Mouse (Mus musculus): ENCODE data around the gene Rbms3. TPM values are rescaled to one million over a fixed set of nuclear protein-coding genes. Genes with fewer than 3 reads are reported as not detected.
A peak's percentile ranks its signal among the peaks of the same experiment; 100 is the strongest.

Rbms3 gene
- polyA plus RNA-seq, 1 experiment from 2014 or later = 41.2 TPM

GRCm38 (mm10) chr9:117378131-117378890 is 251.4 kb downstream of the Rbms3 start:
- H3K27ac ChIP-seq (ENCODE audit: low read depth, low read length) = no peak overlapping the region

GRCm38 (mm10) chr9:117375776-117376175 is 253.9 kb downstream of the Rbms3 start:
- no peaks in the 10 kb centered on the region for H3K36me3 ChIP-seq (ENCODE audit: control insufficient read depth, insufficient read depth, low read length)
- no peaks in the 10 kb centered on the region for H3K4me1 ChIP-seq (ENCODE audit: control insufficient read depth, insufficient read depth, low read length)
- H3K27ac ChIP-seq (ENCODE audit: low read depth, low read length) = no peak overlapping the region
- no peaks in the 10 kb centered on the region for H3K9me3 ChIP-seq (replicated peaks; ENCODE audit: control insufficient read depth, low read length)
- H3K4me2 ChIP-seq = no peak overlapping the region
- no peak overlapping the region for H3K4me3 ChIP-seq (ENCODE audit: low read depth, low read length)
- H3K27me3 ChIP-seq (ENCODE audit: control insufficient read depth, insufficient read depth, low read length) = no peaks in the 10 kb centered on the region
- ATAC-seq (replicated peaks; ENCODE audit: insufficient number of reproducible peaks, low FRiP score, low TSS enrichment) = no peak
- WGBS (ENCODE audit: insufficient replicate concordance) = 88% methylated on average over 3 of the region's 3 CpGs
- H3K9ac ChIP-seq (ENCODE audit: low read depth, low read length) = no peak overlapping the region

More at GRCm38 (mm10) chr9:117378131-117378890, 251.4 kb downstream of the Rbms3 start:
- no peak for ATAC-seq (replicated peaks; ENCODE audit: insufficient number of reproducible peaks, low FRiP score, low TSS enrichment)
- H3K27me3 ChIP-seq (ENCODE audit: control insufficient read depth, insufficient read depth, low read length) = no peaks in the 10 kb centered on the region
- no peaks in the 10 kb centered on the region for H3K4me1 ChIP-seq (ENCODE audit: control insufficient read depth, insufficient read depth, low read length)
- H3K36me3 ChIP-seq (ENCODE audit: control insufficient read depth, insufficient read depth, low read length) = no peaks in the 10 kb centered on the region
- H3K4me2 ChIP-seq = no peak overlapping the region
- no peak overlapping the region for H3K4me3 ChIP-seq (ENCODE audit: low read depth, low read length)
- H3K9ac ChIP-seq (ENCODE audit: low read depth, low read length) = no peak overlapping the region
- no peaks in the 10 kb centered on the region for H3K9me3 ChIP-seq (replicated peaks; ENCODE audit: control insufficient read depth, low read length)
- 74% methylated on average over 9 of the region's 9 CpGs for WGBS (ENCODE audit: insufficient replicate concordance)

GRCm38 (mm10) chr9:117373164-117373741 is 256.5 kb downstream of the Rbms3 start:
- Histone ChIP-seq H3K9ac (ENCODE audit: low read depth, low read length) (no peak overlapping the region), H3K36me3 (ENCODE audit: control insufficient read depth, insufficient read depth, low read length) (no peaks in the 10 kb centered on the region), H3K4me1 (ENCODE audit: control insufficient read depth, insufficient read depth, low read length) (no peaks in the 10 kb centered on the region), H3K9me3 (replicated peaks; ENCODE audit: control insufficient read depth, low read length) (no peaks in the 10 kb centered on the region), H3K4me3 (ENCODE audit: low read depth, low read length) (no peak overlapping the region), H3K27ac (ENCODE audit: low read depth, low read length) (0 out of 2 replicates have a peak overlapping the region, but pooled peaks have one; percentile 46), H3K27me3 (ENCODE audit: control insufficient read depth, insufficient read depth, low read length) (no peaks in the 10 kb centered on the region), H3K4me2 (no peak overlapping the region)
- ATAC-seq (replicated peaks; ENCODE audit: insufficient number of reproducible peaks, low FRiP score, low TSS enrichment) = 0 out of 2 replicates have a peak, but pooled peaks have one; percentile 22
- WGBS (ENCODE audit: insufficient replicate concordance) = 39% methylated on average over 7 of the region's 7 CpGs

DNA sequence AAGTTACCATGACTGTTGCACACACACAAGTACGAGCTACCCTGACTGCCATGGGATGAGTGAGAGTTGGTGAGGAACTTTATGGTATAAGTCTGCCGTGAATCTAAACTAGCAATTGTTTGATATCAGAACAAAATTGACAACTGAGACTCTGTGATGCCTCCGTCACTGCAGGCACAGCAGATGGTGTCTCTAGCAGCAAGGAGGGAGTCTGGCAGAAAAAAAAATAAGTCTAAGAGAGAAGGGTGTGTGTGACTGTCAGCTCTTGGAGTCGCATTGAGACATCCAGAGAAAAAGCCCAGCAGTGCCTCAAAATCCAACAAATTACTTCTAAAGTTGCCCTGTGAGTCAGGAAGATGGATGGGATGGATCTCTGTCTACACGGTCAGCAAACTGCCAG is 257.7 kb downstream of the Rbms3 start:
- 70% methylated on average over 5 of the region's 5 CpGs for WGBS (ENCODE audit: insufficient replicate concordance)
- H3K36me3 ChIP-seq (ENCODE audit: control insufficient read depth, insufficient read depth, low read length) = no peaks in the 10 kb centered on the region
- no peak overlapping the region for H3K4me3 ChIP-seq (ENCODE audit: low read depth, low read length)
- no peak overlapping the region for H3K4me2 ChIP-seq
- ATAC-seq (replicated peaks; ENCODE audit: insufficient number of reproducible peaks, low FRiP score, low TSS enrichment) = no peak
- no peak overlapping the region for H3K27ac ChIP-seq (ENCODE audit: low read depth, low read length)
- H3K27me3 ChIP-seq (ENCODE audit: control insufficient read depth, insufficient read depth, low read length) = no peaks in the 10 kb centered on the region
- H3K9ac ChIP-seq (ENCODE audit: low read depth, low read length) = no peak overlapping the region
- H3K4me1 ChIP-seq (ENCODE audit: control insufficient read depth, insufficient read depth, low read length) = no peaks in the 10 kb centered on the region
- no peaks in the 10 kb centered on the region for H3K9me3 ChIP-seq (replicated peaks; ENCODE audit: control insufficient read depth, low read length)

DNA sequence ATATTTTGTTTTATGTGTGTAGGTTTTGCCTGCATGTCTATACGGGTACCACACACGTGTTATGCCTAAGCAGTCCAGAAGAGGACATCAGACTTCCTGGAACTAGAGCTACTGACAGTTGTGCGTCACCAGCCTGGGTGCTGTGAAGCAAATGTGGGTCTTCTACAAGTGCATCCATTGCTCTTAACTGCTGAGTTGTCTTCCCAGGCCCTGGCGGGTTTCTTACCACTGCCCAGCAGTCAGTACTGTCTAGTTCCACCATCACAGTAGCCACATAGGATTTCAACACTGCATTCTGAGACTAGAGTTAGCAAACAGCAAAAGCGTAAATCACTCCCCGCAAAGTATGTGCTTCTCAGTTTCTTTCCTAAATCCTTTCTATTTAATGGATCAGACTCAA is 259.6 kb downstream of the Rbms3 start:
- H3K27me3 ChIP-seq (ENCODE audit: control insufficient read depth, insufficient read depth, low read length) = no peaks in the 10 kb centered on the region
- no peaks in the 10 kb centered on the region for H3K4me1 ChIP-seq (ENCODE audit: control insufficient read depth, insufficient read depth, low read length)
- H3K9me3 ChIP-seq (replicated peaks; ENCODE audit: control insufficient read depth, low read length) = no peaks in the 10 kb centered on the region
- ATAC-seq (replicated peaks; ENCODE audit: insufficient number of reproducible peaks, low FRiP score, low TSS enrichment) = no peak
- no peak overlapping the region for H3K4me2 ChIP-seq
- no peak overlapping the region for H3K9ac ChIP-seq (ENCODE audit: low read depth, low read length)
- no peak overlapping the region for H3K4me3 ChIP-seq (ENCODE audit: low read depth, low read length)
- WGBS (ENCODE audit: insufficient replicate concordance) = 87% methylated on average over 6 of the region's 6 CpGs
- H3K27ac ChIP-seq (ENCODE audit: low read depth, low read length) = no peak overlapping the region
- no peaks in the 10 kb centered on the region for H3K36me3 ChIP-seq (ENCODE audit: control insufficient read depth, insufficient read depth, low read length)

- no peaks in the 10 kb centered on the region for H3K9me3 ChIP-seq (replicated peaks; ENCODE audit: control insufficient read depth, low read length)
- H3K27ac ChIP-seq (ENCODE audit: low read depth, low read length) = no peak overlapping the region
- H3K4me2 ChIP-seq = no peak overlapping the region
- no peaks in the 10 kb centered on the region for H3K4me1 ChIP-seq (ENCODE audit: control insufficient read depth, insufficient read depth, low read length)
- H3K9ac ChIP-seq (ENCODE audit: low read depth, low read length) = no peak overlapping the region
- H3K4me3 ChIP-seq (ENCODE audit: low read depth, low read length) = no peak overlapping the region
- 82% methylated on average over 4 of the region's 4 CpGs for WGBS (ENCODE audit: insufficient replicate concordance)
- H3K27me3 ChIP-seq (ENCODE audit: control insufficient read depth, insufficient read depth, low read length) = no peaks in the 10 kb centered on the region
- H3K36me3 ChIP-seq (ENCODE audit: control insufficient read depth, insufficient read depth, low read length) = no peaks in the 10 kb centered on the region
- no peak for ATAC-seq (replicated peaks; ENCODE audit: insufficient number of reproducible peaks, low FRiP score, low TSS enrichment)
Observed at GRCm38 (mm10) chr9:117368016-117368415, 261.7 kb downstream of the Rbms3 start.

- Histone ChIP-seq H3K27me3 (ENCODE audit: control insufficient read depth, insufficient read depth, low read length) (no peaks in the 10 kb centered on the region), H3K27ac (ENCODE audit: low read depth, low read length) (no peak overlapping the region), H3K9me3 (replicated peaks; ENCODE audit: control insufficient read depth, low read length) (no peaks in the 10 kb centered on the region), H3K4me3 (ENCODE audit: low read depth, low read length) (no peak overlapping the region), H3K4me1 (ENCODE audit: control insufficient read depth, insufficient read depth, low read length) (no peaks in the 10 kb centered on the region), H3K9ac (ENCODE audit: low read depth, low read length) (no peak overlapping the region), H3K36me3 (ENCODE audit: control insufficient read depth, insufficient read depth, low read length) (no peaks in the 10 kb centered on the region), H3K4me2 (no peak overlapping the region)
- 60% methylated on average over 3 of the region's 3 CpGs for WGBS (ENCODE audit: insufficient replicate concordance)
- ATAC-seq (replicated peaks; ENCODE audit: insufficient number of reproducible peaks, low FRiP score, low TSS enrichment) = no peak
Observed at GRCm38 (mm10) chr9:117364610-117365009, 265.1 kb downstream of the Rbms3 start.

DNA sequence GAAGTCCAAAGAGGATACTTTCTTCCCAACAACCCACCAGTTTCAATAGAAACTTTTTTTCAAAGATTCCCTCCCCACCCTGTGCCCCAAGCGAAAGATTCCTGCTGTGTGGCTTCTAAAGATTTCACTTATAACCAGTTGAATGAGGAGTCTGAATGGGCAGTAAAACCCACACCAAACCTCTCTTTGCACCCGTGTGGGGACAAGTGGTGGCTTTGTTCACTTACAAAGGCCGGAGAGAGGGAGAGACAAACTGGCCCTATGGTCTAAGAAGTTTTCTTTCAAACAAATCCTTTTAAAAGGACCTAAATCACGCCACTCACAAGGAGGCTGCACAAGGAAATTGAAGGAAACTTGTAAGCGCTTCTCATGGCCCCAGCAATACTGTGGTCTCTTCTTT is 268.3 kb downstream of the Rbms3 start:
- Histone ChIP-seq H3K27ac (ENCODE audit: low read depth, low read length) (no peak overlapping the region), H3K4me3 (ENCODE audit: low read depth, low read length) (no peak overlapping the region), H3K27me3 (ENCODE audit: control insufficient read depth, insufficient read depth, low read length) (no peaks in the 10 kb centered on the region), H3K4me1 (ENCODE audit: control insufficient read depth, insufficient read depth, low read length) (no peaks in the 10 kb centered on the region), H3K9ac (ENCODE audit: low read depth, low read length) (no peak overlapping the region), H3K4me2 (no peak overlapping the region), H3K36me3 (ENCODE audit: control insufficient read depth, insufficient read depth, low read length) (no peaks in the 10 kb centered on the region), H3K9me3 (replicated peaks; ENCODE audit: control insufficient read depth, low read length) (no peaks in the 10 kb centered on the region)
- WGBS (ENCODE audit: insufficient replicate concordance) = 69% methylated on average over 5 of the region's 5 CpGs
- no peak for ATAC-seq (replicated peaks; ENCODE audit: insufficient number of reproducible peaks, low FRiP score, low TSS enrichment)

All from heart, embryonic 11.5 days (tissue).